Mouse (Mus musculus) midbrain, embryonic 11.5 days (tissue): ENCODE measurements around the gene Stard13. TPM values are rescaled to one million over a fixed set of nuclear protein-coding genes. Genes with fewer than 3 reads are reported as not detected.

Source experiments
- ATAC-seq: fragments of 200-750 bp; cut with Nextera tagmentation; 2 replicates; pipeline ENCODE4 v1.8.0; 2017; ENCODE audit warnings: moderate TSS enrichment, moderate library complexity; ENCODE audit not compliant: low FRiP score
- DNase-seq: peaks from one replicate; pipeline ENCODE4 v3.0.0; 2015; ENCODE audit warnings: low spot score; ENCODE audit errors: missing footprints
- H3K27ac ChIP-seq: fragments of 300-500 bp; sonication (generic); 2 replicates; pipeline ENCODE4 v1.5.1; 2014; ENCODE audit warnings: low read depth, low read length
- H3K27me3 ChIP-seq: fragments of 300-500 bp; sonication (generic); 2 replicates; pipeline ENCODE4 v1.6.1; 2014; ENCODE audit warnings: mild to moderate bottlenecking, low read length, moderate library complexity, mixed read lengths; ENCODE audit not compliant: control insufficient read depth, insufficient read depth
- H3K36me3 ChIP-seq: fragments of 300-500 bp; sonication (generic); 2 replicates; pipeline ENCODE4 v1.6.1; 2014; ENCODE audit warnings: mild to moderate bottlenecking, low read length, moderate library complexity, mixed read lengths; ENCODE audit not compliant: control insufficient read depth, insufficient read depth
- H3K4me1 ChIP-seq: fragments of 300-500 bp; sonication (generic); 2 replicates; pipeline ENCODE4 v1.6.1; 2014; ENCODE audit warnings: low read length; ENCODE audit not compliant: control insufficient read depth, insufficient read depth
- H3K4me2 ChIP-seq: fragments of 300-500 bp; sonication (generic); 2 replicates; pipeline ENCODE4 v1.6.1; 2014; ENCODE audit warnings: mild to moderate bottlenecking, moderate library complexity
- H3K4me3 ChIP-seq: fragments of 300-500 bp; sonication (generic); 2 replicates; pipeline ENCODE4 v1.5.1; 2014; ENCODE audit warnings: low read depth, low read length
- H3K9ac ChIP-seq: fragments of 300-500 bp; sonication (generic); 2 replicates; pipeline ENCODE4 v1.6.1; 2014; ENCODE audit warnings: low read length
- H3K9me3 ChIP-seq: fragments of 300-500 bp; sonication (generic); 2 replicates; pipeline ENCODE4 v1.6.1; 2016; ENCODE audit warnings: low read length; ENCODE audit not compliant: control insufficient read depth
- WGBS: fragments of 180-500 bp; shearing (Covaris S2); extraction: QIAGEN DNeasy Blood & Tissue Kit; methylation state at CpG from one replicate; pipeline ENCODE4 v1.1.7; 2014; 5-methylcytosine and 5-hydroxymethylcytosine counted together
- polyA plus RNA-seq: library from polyadenylated mRNA; unstranded; fragments of >200 nt; fragmentation: Nextera tagmentation; extraction: Ambion mirVana; gene quantifications from 2 replicates; pipeline ENCODE4 v1.2.1, GENCODE M21; 2014

Stard13 gene
- polyA plus RNA-seq, 1 experiment from 2014 or later, result 2.9 TPM

- Histone ChIP-seq H3K36me3 (no peaks in the 10 kb centered on the region), H3K4me3 (no peak overlapping the region), H3K4me2 (no peak overlapping the region), H3K27ac (no peak overlapping the region), H3K27me3 (no peaks in the 10 kb centered on the region), H3K9ac (no peak overlapping the region), H3K9me3 (no peaks in the 10 kb centered on the region), H3K4me1 (peaks cover 4% of the 10 kb centered on the region; the same call in 1 of the 2 replicates)
- DNase-seq (peak; percentile 84), ATAC-seq (no peak)
- 73% methylated on average over 5 of the region's 5 CpGs for WGBS
Measured at GRCm38 (mm10) chr5:151190764-151191163, 42.9 kb downstream of the Stard13 start.

GRCm38 (mm10) chr5:151189789-151190378 is 43.8 kb downstream of the Stard13 start:
- H3K9me3 ChIP-seq, result no peaks in the 10 kb centered on the region
- WGBS, result 3% methylated on average over 27 of the region's 27 CpGs
- H3K4me2 ChIP-seq, result peak overlapping the region; percentile 87
- DNase-seq (peak; percentile 92), ATAC-seq (peak; percentile 98)
- peaks cover 4% of the 10 kb centered on the region; the same call in 1 of the 2 replicates for H3K4me1 ChIP-seq
- no peaks in the 10 kb centered on the region for H3K36me3 ChIP-seq
- H3K9ac ChIP-seq, result peak overlapping the region; percentile 55
- no peaks in the 10 kb centered on the region for H3K27me3 ChIP-seq
- no peak overlapping the region for H3K27ac ChIP-seq
- peak overlapping the region; percentile 43 for H3K4me3 ChIP-seq

GRCm38 (mm10) chr5:151189321-151189720 is 44.3 kb downstream of the Stard13 start:
- ATAC-seq, result no peak; the same call in 1 of the 2 replicates
- Histone ChIP-seq H3K9ac (peak overlapping the region; percentile 55; the same call in 1 of the 2 replicates), H3K9me3 (no peaks in the 10 kb centered on the region), H3K27ac (no peak overlapping the region), H3K4me3 (peak overlapping the region; percentile 43), H3K4me2 (peak overlapping the region; percentile 87), H3K36me3 (no peaks in the 10 kb centered on the region), H3K4me1 (peaks cover 4% of the 10 kb centered on the region; the same call in 1 of the 2 replicates), H3K27me3 (no peaks in the 10 kb centered on the region)
- 50% methylated on average over 3 of the region's 3 CpGs for WGBS
- peak; percentile 82 for DNase-seq

- Histone ChIP-seq H3K9ac (no peak overlapping the region), H3K27me3 (no peaks in the 10 kb centered on the region), H3K36me3 (no peaks in the 10 kb centered on the region), H3K4me3 (no peak overlapping the region), H3K4me2 (no peak overlapping the region), H3K27ac (no peak overlapping the region), H3K9me3 (no peaks in the 10 kb centered on the region), H3K4me1 (peaks cover 4% of the 10 kb centered on the region; the same call in 1 of the 2 replicates)
- DNase-seq, result no peak
- WGBS, result 87% methylated on average over 6 of the region's 6 CpGs
- no peak for ATAC-seq
Measured at GRCm38 (mm10) chr5:151188659-151189058, 45.0 kb downstream of the Stard13 start.

GRCm38 (mm10) chr5:151187336-151187735 is 46.3 kb downstream of the Stard13 start:
- no peak for ATAC-seq
- WGBS, result 83% methylated on average over 11 of the region's 11 CpGs
- H3K27ac ChIP-seq, result no peak overlapping the region

GRCm38 (mm10) chr5:151185286-151185856 is 48.3 kb downstream of the Stard13 start:
- no peak overlapping the region for H3K4me3 ChIP-seq
- WGBS, result 83% methylated on average over 8 of the region's 8 CpGs
- ATAC-seq, result no peak

More at GRCm38 (mm10) chr5:151187336-151187735, 46.3 kb downstream of the Stard13 start:
- H3K36me3 ChIP-seq, result no peaks in the 10 kb centered on the region
- no peaks in the 10 kb centered on the region for H3K9me3 ChIP-seq
- peaks cover 4% of the 10 kb centered on the region; the same call in 1 of the 2 replicates for H3K4me1 ChIP-seq
- H3K27me3 ChIP-seq, result no peaks in the 10 kb centered on the region
- H3K9ac ChIP-seq, result no peak overlapping the region
- no peak for DNase-seq
- no peak overlapping the region for H3K4me2 ChIP-seq
- H3K4me3 ChIP-seq, result no peak overlapping the region

GRCm38 (mm10) chr5:151183656-151184240 is 49.9 kb downstream of the Stard13 start:
- Histone ChIP-seq H3K27me3 (no peaks in the 10 kb centered on the region), H3K9me3 (no peaks in the 10 kb centered on the region), H3K27ac (no peak overlapping the region), H3K4me3 (no peak overlapping the region), H3K9ac (no peak overlapping the region), H3K4me1 (no peaks in the 10 kb centered on the region), H3K36me3 (no peaks in the 10 kb centered on the region), H3K4me2 (no peak overlapping the region)
- ATAC-seq (no peak), DNase-seq (no peak)
- WGBS, result 89% methylated on average over 11 of the region's 11 CpGs

More at GRCm38 (mm10) chr5:151185286-151185856, 48.3 kb downstream of the Stard13 start:
- H3K4me1 ChIP-seq, result peaks cover 4% of the 10 kb centered on the region; the same call in 1 of the 2 replicates
- no peaks in the 10 kb centered on the region for H3K27me3 ChIP-seq
- no peaks in the 10 kb centered on the region for H3K36me3 ChIP-seq
- H3K4me2 ChIP-seq, result no peak overlapping the region
- H3K9ac ChIP-seq, result no peak overlapping the region
- no peaks in the 10 kb centered on the region for H3K9me3 ChIP-seq
- no peak overlapping the region for H3K27ac ChIP-seq
- no peak for DNase-seq

GRCm38 (mm10) chr5:151181288-151181687 is 52.3 kb downstream of the Stard13 start:
- Histone ChIP-seq H3K9ac (no peak overlapping the region), H3K9me3 (no peaks in the 10 kb centered on the region), H3K36me3 (no peaks in the 10 kb centered on the region), H3K4me1 (no peaks in the 10 kb centered on the region), H3K4me2 (no peak overlapping the region), H3K4me3 (no peak overlapping the region), H3K27ac (no peak overlapping the region), H3K27me3 (no peaks in the 10 kb centered on the region)
- WGBS, result 96% methylated on average over 8 of the region's 8 CpGs
- DNase-seq (no peak), ATAC-seq (no peak)

- DNase-seq, result no peak
- Histone ChIP-seq H3K27ac (no peak overlapping the region), H3K9ac (no peak overlapping the region), H3K36me3 (no peaks in the 10 kb centered on the region), H3K9me3 (no peaks in the 10 kb centered on the region), H3K4me1 (no peaks in the 10 kb centered on the region), H3K27me3 (no peaks in the 10 kb centered on the region), H3K4me3 (no peak overlapping the region), H3K4me2 (no peak overlapping the region)
- ATAC-seq, result no peak
- 91% methylated on average over 9 of the region's 9 CpGs for WGBS
Measured at GRCm38 (mm10) chr5:151180176-151180785, 53.4 kb downstream of the Stard13 start.
